Mouse (Mus musculus): ENCODE data around the gene R3hdm2.

- TF ChIP-seq CTCF (IDR thresholded peaks at IDR 0.05; ENCODE audit: borderline replicate concordance, control insufficient read depth, extremely low read depth, insufficient read depth, low read length, poor library complexity) (no peak), POLR2A (IDR thresholded peaks at IDR 0.05; ENCODE audit: control insufficient read depth, extremely low read depth, insufficient read depth, low read length, poor library complexity) (no peak)
Observed at GRCm38 (mm10) chr10:127490160-127491127, 110.3 kb downstream of the R3hdm2 start.

Data from thymus, adult 2 months (tissue).